9 mouse cellular contexts compared by ENCODE assay signal in genomic region chr14:14054386-14054785, GRCm38 (mm10).
DNase-seq lines count a peak whose midpoint lies in the region; TF ChIP-seq lines count a peak whose summit lies in the region.
"Had no signal": no experiment of that assay in that cellular context is flagged by ENCODE, and none has a peak within 500 bp of the region (broad histone marks: within the 10 kb centered on the region; RNA-seq: fewer than 3 reads in every experiment).

No protein-coding gene starts in this region.

- 89% methylated on average over 2 of the region's 2 CpGs for WGBS in heart, adult 2 months

- no peak overlapping the region for H3K4me3 ChIP-seq in heart, adult 2 months
- H3K4me3 ChIP-seq: myocyte had no signal

- no peak overlapping the region for H3K27ac ChIP-seq in heart, adult 2 months

- TF ChIP-seq CTCF in heart, adult 2 months (IDR thresholded peaks at IDR 0.05): peak; percentile 68

- H3K9ac ChIP-seq in heart, adult 2 months (ENCODE audit: low read depth, low read length): no peak overlapping the region

- DNase-seq in heart, adult 2 months: no peak
- DNase-seq in heart, postnatal 14 days: no peak
- DNase-seq in CD4-positive helper T cell, adult 2 months (ENCODE audit: low read depth, low spot score): peak; percentile 44
- peak; percentile 24 for DNase-seq in c-Kit-positive CD71-negative TER-119-negative erythroid progenitor cells, embryonic 14.5 days (ENCODE audit: low read depth)
- peak; percentile 64 for DNase-seq in induced T-regulatory cell, adult 2 months (ENCODE audit: low read depth)
- peak; percentile 53 for DNase-seq in retina, postnatal 1 day
- no peak for DNase-seq in Muller cell, postnatal 12 days (ENCODE audit: inconsistent ontology term)
- DNase-seq in testis, postnatal 14 days (ENCODE audit: low spot score): no peak

- H3K27me3 ChIP-seq in heart, adult 2 months (ENCODE audit: control insufficient read depth, insufficient read depth, low read length): no peaks in the 10 kb centered on the region

- TF ChIP-seq EP300 in heart, adult 2 months (IDR thresholded peaks at IDR 0.05; ENCODE audit: insufficient read depth, low read depth, low read length): no peak

- no peaks in the 10 kb centered on the region for H3K79me2 ChIP-seq in heart, adult 2 months (replicated peaks; ENCODE audit: control insufficient read depth, insufficient read depth, low read length)

- TF ChIP-seq POLR2A in heart, adult 2 months (IDR thresholded peaks at IDR 0.05; ENCODE audit: insufficient read depth, low read depth, low read length): no peak

- H3K4me1 ChIP-seq in heart, adult 2 months (ENCODE audit: control insufficient read depth, insufficient read depth, low read length): no peaks in the 10 kb centered on the region

- no peaks in the 10 kb centered on the region; the same call in 1 of the 2 replicates for H3K36me3 ChIP-seq in heart, adult 2 months (ENCODE audit: control insufficient read depth, insufficient read depth, low read length)

- intact Hi-C loops in heart, adult 2 months (cut with DNase I): loop anchor here (5.0 kb wide), 1 partner anchor 43 kb away; no protein-coding TSS in a partner anchor
- intact Hi-C loops in heart, postnatal 14 days (cut with DNase I): loop anchor here (5.0 kb wide), 1 partner anchor 43 kb away; no protein-coding TSS in a partner anchor

Comparison
In these comparisons a context has a peak if more than half of its experiments do, and no peak if none do; other contexts are left out.
1. DNase-seq: peak in CD4-positive helper T cell, adult 2 months (single experiment), c-Kit-positive CD71-negative TER-119-negative erythroid progenitor cells, embryonic 14.5 days (single experiment), induced T-regulatory cell, adult 2 months (single experiment) and retina, postnatal 1 day (single experiment); none in heart, adult 2 months (0 of 2), heart, postnatal 14 days (0 of 2), Muller cell, postnatal 12 days (single experiment) and testis, postnatal 14 days (single experiment).